Mouse (Mus musculus) liver, embryonic 15.5 days (tissue): ENCODE results near the gene Zfp28. TPM values are rescaled to one million over a fixed set of nuclear protein-coding genes. Genes with fewer than 3 reads are reported as not detected.
"Not testable (repeated sequence)": the region's sequence is repeated elsewhere in the genome, so short reads cannot be mapped to it uniquely, and the experiment has no call there.

Experiments used
- ATAC-seq: fragments of 200-750 bp; cut with Nextera tagmentation; 2 replicates; pipeline ENCODE4 v1.8.0; 2017; ENCODE audit warnings: moderate number of reproducible peaks, mild to moderate bottlenecking, moderate library complexity; ENCODE audit not compliant: insufficient read depth
- H3K27ac ChIP-seq: fragments of 300-500 bp; sonication (generic); replicated peaks from 2 replicates; pipeline ENCODE4 v1.5.1; 2015; ENCODE audit warnings: mild to moderate bottlenecking, inconsistent platforms
- H3K27me3 ChIP-seq: fragments of 300-500 bp; sonication (generic); 2 replicates; pipeline ENCODE4 v1.6.1; 2015; ENCODE audit warnings: mild to moderate bottlenecking, inconsistent platforms
- H3K36me3 ChIP-seq: fragments of 300-500 bp; sonication (generic); replicated peaks from 2 replicates; pipeline ENCODE4 v1.6.1; 2015; ENCODE audit warnings: moderate library complexity, mild to moderate bottlenecking, inconsistent platforms
- H3K4me1 ChIP-seq: fragments of 300-500 bp; sonication (generic); replicated peaks from 2 replicates; pipeline ENCODE4 v1.6.1; 2015; ENCODE audit warnings: inconsistent platforms
- H3K4me2 ChIP-seq: fragments of 300-500 bp; sonication (generic); 2 replicates; pipeline ENCODE4 v1.6.1; 2015; ENCODE audit warnings: moderate library complexity, mild to moderate bottlenecking, inconsistent platforms
- H3K4me3 ChIP-seq: fragments of 300-500 bp; sonication (generic); replicated peaks from 2 replicates; pipeline ENCODE4 v1.5.1; 2015; ENCODE audit warnings: mild to moderate bottlenecking, inconsistent platforms
- H3K9ac ChIP-seq: fragments of 300-500 bp; sonication (generic); 2 replicates; pipeline ENCODE4 v1.6.1; 2015; ENCODE audit warnings: moderate library complexity, mild to moderate bottlenecking, inconsistent platforms
- H3K9me3 ChIP-seq: fragments of 300-500 bp; sonication (generic); replicated peaks from 2 replicates; pipeline ENCODE4 v1.6.1; 2016; ENCODE audit warnings: inconsistent platforms
- WGBS: fragments of 180-500 bp; shearing (Covaris S2); methylation state at CpG from one replicate; pipeline ENCODE4 v1.1.7; 2015; ENCODE audit warnings: mixed read lengths; ENCODE audit not compliant: insufficient replicate concordance; 5-methylcytosine and 5-hydroxymethylcytosine counted together
- polyA plus RNA-seq: library from polyadenylated mRNA; unstranded; fragments of >200 nt; fragmentation: Nextera tagmentation; extraction: Ambion mirVana; gene quantifications from 2 replicates; pipeline ENCODE4 v1.2.1, GENCODE M21; 2015

Gene Zfp28
- polyA plus RNA-seq, 1 experiment from 2014 or later: 1.2 TPM

DNA sequence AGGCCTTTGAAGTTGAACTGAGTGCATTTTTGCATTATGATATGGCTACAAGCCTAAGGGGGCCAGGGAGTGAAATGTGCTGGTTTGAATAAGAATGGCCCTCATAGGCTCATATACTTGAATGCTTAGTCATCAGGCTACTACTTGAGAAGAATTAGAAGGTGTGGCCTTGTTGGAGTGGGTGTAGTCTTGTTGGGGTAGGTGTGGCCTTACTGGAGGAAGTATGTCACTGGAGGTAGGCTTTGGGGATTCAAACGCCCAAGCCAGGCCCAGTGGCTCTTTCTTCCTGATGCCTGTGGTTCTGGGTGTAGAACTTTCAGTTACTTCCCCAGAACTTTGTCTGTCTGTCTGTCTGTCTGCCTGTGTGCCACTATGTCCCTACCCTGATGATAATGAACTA is 18.3 kb upstream of the Zfp28 start:
- H3K4me3 ChIP-seq: no peak overlapping the region
- H3K27me3 ChIP-seq: no peaks in the 10 kb centered on the region
- H3K4me2 ChIP-seq: no peak overlapping the region
- H3K4me1 ChIP-seq: peaks cover 77% of the 10 kb centered on the region
- WGBS: 50% methylated on average over 1 of the region's 1 CpGs
- no peak overlapping the region for H3K9ac ChIP-seq
- H3K9me3 ChIP-seq: no peaks in the 10 kb centered on the region
- no peak overlapping the region for H3K27ac ChIP-seq
- H3K36me3 ChIP-seq: no peaks in the 10 kb centered on the region
- no peak for ATAC-seq

DNA sequence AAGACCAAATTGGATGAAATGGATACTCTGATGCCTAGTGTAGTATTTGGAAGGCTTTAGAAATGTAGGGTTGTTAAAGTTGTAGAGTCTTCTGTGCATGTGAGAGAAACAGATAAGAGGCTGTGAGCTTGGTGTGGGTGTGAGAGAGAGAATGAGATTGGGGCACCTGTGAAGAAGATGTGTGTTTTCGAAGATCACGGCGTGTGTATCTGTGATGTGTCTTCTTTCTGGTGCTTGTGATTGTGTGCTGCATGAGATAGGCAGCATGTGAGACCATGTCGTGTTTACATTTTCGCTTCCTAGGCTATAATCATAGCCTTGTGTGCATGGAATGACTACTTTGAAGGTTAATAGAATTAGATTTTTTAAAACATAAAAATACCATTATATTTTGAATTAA is 15.9 kb upstream of the Zfp28 start:
- Histone ChIP-seq H3K4me1 (peaks cover 58% of the 10 kb centered on the region), H3K4me2 (peak overlapping the region; percentile 35), H3K27ac (peak overlapping the region; percentile 73), H3K27me3 (no peaks in the 10 kb centered on the region), H3K9ac (no peak overlapping the region), H3K36me3 (no peaks in the 10 kb centered on the region), H3K4me3 (no peak overlapping the region), H3K9me3 (no peaks in the 10 kb centered on the region)
- 23% methylated on average over 5 of the region's 5 CpGs for WGBS
- peak; percentile 14 for ATAC-seq

DNA sequence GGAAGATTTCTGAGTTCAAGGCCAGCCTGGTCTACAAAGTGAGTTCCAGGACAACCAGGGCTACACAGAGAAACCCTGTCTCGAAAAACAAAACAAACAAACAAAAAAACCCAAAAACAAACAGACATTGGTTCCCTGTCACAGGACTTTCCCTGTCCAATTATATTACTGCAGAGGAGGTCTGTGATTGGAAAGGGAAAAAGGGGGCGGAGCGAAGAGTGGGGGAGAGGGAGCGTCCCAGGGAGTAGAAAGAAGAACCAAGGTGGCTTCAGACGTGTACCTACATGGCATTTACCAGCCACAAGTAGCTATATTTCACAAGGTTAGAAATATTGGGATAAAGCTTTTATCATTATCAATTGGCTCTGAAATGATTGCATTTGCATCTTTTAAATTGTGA is 14.9 kb upstream of the Zfp28 start:
- H3K27me3 ChIP-seq, H3K9me3 ChIP-seq, H3K4me2 ChIP-seq, H3K27ac ChIP-seq, H3K36me3 ChIP-seq, ATAC-seq, H3K9ac ChIP-seq, H3K4me3 ChIP-seq: not testable (repeated sequence)
- H3K4me1 ChIP-seq: peaks cover 49% of the 10 kb centered on the region
- WGBS: 76% methylated on average over 5 of the region's 5 CpGs

DNA sequence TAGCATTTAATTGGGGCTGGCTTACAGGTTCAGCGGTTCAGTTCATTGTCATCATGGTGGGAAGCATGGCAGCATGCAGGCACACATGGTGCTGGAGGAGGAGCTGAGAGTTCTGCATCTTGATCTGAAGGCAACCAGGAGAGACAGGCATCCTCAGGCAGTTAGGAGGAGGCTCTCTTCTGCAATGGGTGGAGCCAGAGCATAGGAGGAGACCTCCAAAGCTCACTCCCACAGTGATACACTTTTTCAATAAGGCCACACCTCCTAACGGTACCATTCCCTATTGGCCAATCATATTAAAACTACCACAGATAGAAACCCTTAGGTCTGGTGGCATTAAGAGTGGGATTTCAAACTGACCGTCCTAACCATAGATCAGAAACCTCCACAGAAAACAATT is 13.6 kb upstream of the Zfp28 start:
- peaks cover 36% of the 10 kb centered on the region for H3K4me1 ChIP-seq
- H3K9me3 ChIP-seq: no peaks in the 10 kb centered on the region
- no peak overlapping the region for H3K9ac ChIP-seq
- WGBS: 65% methylated on average over 3 of the region's 3 CpGs
- no peaks in the 10 kb centered on the region for H3K27me3 ChIP-seq
- H3K4me3 ChIP-seq: no peak overlapping the region
- H3K4me2 ChIP-seq: no peak overlapping the region
- no peaks in the 10 kb centered on the region for H3K36me3 ChIP-seq
- H3K27ac ChIP-seq: no peak overlapping the region
- no peak for ATAC-seq

DNA sequence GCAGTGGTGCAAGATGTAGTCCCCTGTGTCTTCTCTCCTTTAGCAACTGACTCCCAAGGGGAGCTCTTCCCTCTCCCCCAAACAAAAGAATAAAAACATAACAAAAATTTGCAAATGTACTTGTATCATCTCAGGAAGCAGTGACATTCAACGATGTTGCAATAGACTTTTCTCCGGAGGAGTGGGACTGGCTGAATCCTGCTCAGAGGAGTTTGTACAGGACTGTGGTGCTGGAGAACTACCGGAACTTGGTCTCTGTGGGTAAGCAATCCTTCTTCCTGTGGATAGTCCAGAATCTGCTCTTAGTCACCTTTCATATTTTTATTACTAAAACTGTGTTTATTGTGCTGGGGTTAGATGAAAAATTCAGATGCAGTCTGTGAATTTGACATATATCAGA is 10.1 kb upstream of the Zfp28 start:
- ATAC-seq: no peak
- Histone ChIP-seq H3K9me3 (no peaks in the 10 kb centered on the region), H3K27ac (no peak overlapping the region), H3K36me3 (no peaks in the 10 kb centered on the region), H3K4me3 (no peak overlapping the region), H3K27me3 (no peaks in the 10 kb centered on the region), H3K4me2 (no peak overlapping the region), H3K9ac (no peak overlapping the region), H3K4me1 (peaks cover 9% of the 10 kb centered on the region; the same call in 1 of the 2 replicates)
- WGBS: 72% methylated on average over 3 of the region's 3 CpGs

DNA sequence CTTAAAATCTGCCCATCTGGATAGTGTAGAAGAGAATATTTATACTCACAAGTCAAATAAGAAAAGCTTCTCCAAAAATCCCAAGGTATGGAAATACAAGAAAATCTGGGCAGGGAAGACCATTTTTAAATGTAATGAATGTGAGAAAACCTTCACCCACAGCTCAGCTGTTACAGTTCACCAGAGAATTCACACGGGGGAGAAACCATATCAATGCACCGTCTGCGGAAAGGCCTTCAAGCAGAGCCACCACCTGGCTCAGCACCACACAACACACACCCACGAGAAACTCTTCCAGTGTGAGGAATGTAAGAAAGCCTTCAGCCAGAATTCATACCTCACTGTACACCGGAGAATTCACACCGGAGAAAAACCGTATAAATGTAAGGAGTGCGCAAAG is 4.7 kb upstream of the Zfp28 start:
- no peak overlapping the region for H3K4me3 ChIP-seq
- no peaks in the 10 kb centered on the region for H3K9me3 ChIP-seq
- H3K9ac ChIP-seq: no peak overlapping the region
- peaks cover 15% of the 10 kb centered on the region for H3K4me1 ChIP-seq
- H3K27me3 ChIP-seq: no peaks in the 10 kb centered on the region
- WGBS: 79% methylated on average over 8 of the region's 8 CpGs
- H3K4me2 ChIP-seq: no peak overlapping the region
- ATAC-seq: no peak
- no peaks in the 10 kb centered on the region for H3K36me3 ChIP-seq
- H3K27ac ChIP-seq: no peak overlapping the region

DNA sequence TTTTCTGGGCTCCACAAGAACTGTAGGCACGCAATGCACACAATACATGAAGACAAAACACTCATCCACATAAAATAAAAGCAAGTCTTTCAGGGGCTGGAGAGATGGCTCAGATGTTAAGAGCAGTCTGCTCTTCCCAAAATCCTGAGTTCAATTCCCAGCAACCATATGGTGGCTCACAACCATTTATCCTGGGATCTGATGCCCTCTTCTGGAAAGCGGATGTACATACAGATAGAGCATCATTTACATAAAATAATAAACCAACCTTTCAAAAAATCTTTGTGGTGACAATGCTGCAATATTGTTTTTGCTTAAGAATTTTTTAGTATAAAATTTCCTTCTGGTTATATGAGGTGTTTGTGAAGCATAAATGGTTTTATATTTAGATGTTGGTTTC is 1.7 kb upstream of the Zfp28 start:
- H3K9me3 ChIP-seq: no peaks in the 10 kb centered on the region
- WGBS: 62% methylated on average over 2 of the region's 2 CpGs
- no peak overlapping the region for H3K27ac ChIP-seq

DNA sequence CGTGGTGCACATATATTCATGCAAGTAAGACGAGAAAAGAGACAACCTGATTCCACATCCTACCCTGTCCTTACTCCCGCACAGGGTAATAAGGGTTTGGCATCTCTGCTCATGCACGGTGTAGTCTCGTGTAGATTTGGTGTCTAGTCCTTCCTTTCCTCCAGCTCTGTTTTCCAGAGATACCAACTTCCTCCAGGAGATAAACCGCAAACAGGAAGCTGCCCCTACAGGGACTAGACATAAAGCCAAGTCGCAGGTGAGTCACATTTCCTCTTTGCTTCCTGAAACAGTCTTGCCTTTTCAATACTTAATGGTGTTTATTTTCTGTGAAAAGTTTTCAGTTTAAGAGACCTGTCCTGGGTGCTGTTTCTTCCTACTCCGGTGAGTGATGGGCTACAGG is 916 bp downstream of the Zfp28 start:
- H3K27ac ChIP-seq: no peak overlapping the region
- WGBS: 18% methylated on average over 8 of the region's 8 CpGs
- no peaks in the 10 kb centered on the region for H3K36me3 ChIP-seq
- peaks cover 23% of the 10 kb centered on the region for H3K4me1 ChIP-seq
- no peaks in the 10 kb centered on the region for H3K9me3 ChIP-seq
- no peaks in the 10 kb centered on the region for H3K27me3 ChIP-seq
- no peak for ATAC-seq
- H3K4me2 ChIP-seq: peak overlapping the region; percentile 75
- H3K4me3 ChIP-seq: peak overlapping the region; percentile 62; the same call in 1 of the 2 replicates
- no peak overlapping the region for H3K9ac ChIP-seq

More for the DNA sequence above, 1.7 kb upstream of the Zfp28 start:
- ATAC-seq: no peak
- no peaks in the 10 kb centered on the region for H3K27me3 ChIP-seq
- no peaks in the 10 kb centered on the region for H3K36me3 ChIP-seq
- no peak overlapping the region for H3K4me3 ChIP-seq
- H3K9ac ChIP-seq: no peak overlapping the region
- H3K4me1 ChIP-seq: peaks cover 23% of the 10 kb centered on the region
- no peak overlapping the region for H3K4me2 ChIP-seq

DNA sequence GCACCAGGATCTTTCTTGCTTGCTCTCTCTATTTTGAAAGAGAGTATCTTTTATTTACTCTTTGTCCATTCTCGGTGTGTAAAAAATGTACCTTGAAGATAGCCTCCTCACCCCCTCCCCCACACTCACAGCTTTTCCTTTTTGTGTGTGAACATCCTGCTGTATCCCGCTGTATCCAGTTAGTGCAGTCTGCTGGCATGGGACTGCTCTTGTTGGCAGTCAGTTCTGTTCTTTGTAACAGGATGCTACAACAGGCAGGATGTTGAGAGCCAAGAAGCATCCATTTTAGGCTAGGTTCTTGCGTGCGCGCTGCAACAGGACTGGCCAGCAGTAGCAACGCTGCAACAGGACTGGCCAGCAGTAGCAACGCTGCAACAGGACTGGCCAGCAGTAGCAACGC is 3.9 kb downstream of the Zfp28 start:
- Histone ChIP-seq H3K4me2 (no peak overlapping the region), H3K9me3 (no peaks in the 10 kb centered on the region), H3K9ac (no peak overlapping the region), H3K4me1 (peaks cover 23% of the 10 kb centered on the region), H3K27ac (no peak overlapping the region), H3K36me3 (0 out of 2 replicates have a peak, but pooled peaks cover 7% of the 10 kb centered on the region), H3K4me3 (no peak overlapping the region), H3K27me3 (no peaks in the 10 kb centered on the region)
- no peak for ATAC-seq
- 83% methylated on average over 8 of the region's 8 CpGs for WGBS

DNA sequence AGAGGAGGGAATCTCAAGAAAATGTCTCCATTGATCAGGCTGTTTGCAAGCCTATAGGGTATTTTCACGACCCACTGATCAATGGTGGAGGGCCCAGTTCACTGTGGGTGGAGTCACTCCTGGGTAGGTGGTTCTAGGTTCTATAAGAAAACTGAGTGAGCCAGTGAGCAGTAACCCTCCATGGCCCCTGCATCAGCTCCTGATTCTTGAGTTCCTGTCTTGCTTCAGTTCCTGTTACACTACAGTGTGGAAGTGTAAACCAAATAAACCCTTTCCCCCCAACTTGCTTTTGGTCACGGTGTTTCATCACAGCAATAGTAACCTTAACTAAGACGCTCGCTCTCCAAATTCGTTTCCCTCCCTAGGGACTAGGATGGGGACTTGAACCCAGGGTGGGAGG is 5.9 kb downstream of the Zfp28 start:
- WGBS: 69% methylated on average over 5 of the region's 5 CpGs
- Histone ChIP-seq H3K4me3 (no peak overlapping the region), H3K9me3 (no peaks in the 10 kb centered on the region), H3K4me1 (peaks cover 3% of the 10 kb centered on the region), H3K27me3 (no peaks in the 10 kb centered on the region), H3K27ac (no peak overlapping the region), H3K4me2 (no peak overlapping the region), H3K9ac (no peak overlapping the region), H3K36me3 (0 out of 2 replicates have a peak, but pooled peaks cover 13% of the 10 kb centered on the region)
- no peak for ATAC-seq

DNA sequence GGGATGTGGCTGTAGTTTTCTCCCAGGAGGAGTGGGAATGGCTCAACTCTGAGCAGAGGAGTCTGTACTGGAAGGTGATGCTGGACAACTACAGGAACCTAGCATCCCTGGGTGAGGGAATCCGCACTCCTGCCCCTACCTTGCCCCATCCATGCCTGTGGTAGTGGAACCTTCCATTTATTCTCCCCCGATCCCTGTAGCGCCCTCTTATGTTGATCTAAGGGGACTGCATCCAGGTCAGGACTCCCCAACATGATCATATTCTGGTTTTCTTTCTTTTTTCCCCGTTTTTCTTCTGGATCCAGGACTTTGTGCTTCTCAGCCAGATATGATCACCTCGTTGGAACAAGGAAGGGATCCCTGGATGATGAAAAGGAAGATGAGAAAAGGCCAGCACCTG is 6.4 kb downstream of the Zfp28 start:
- WGBS: 53% methylated on average over 5 of the region's 5 CpGs
- Histone ChIP-seq H3K4me3 (no peak overlapping the region), H3K27ac (no peak overlapping the region), H3K36me3 (0 out of 2 replicates have a peak, but pooled peaks cover 13% of the 10 kb centered on the region), H3K4me2 (no peak overlapping the region), H3K27me3 (no peaks in the 10 kb centered on the region), H3K9me3 (no peaks in the 10 kb centered on the region), H3K9ac (no peak overlapping the region), H3K4me1 (no peaks in the 10 kb centered on the region)
- no peak for ATAC-seq
